Mouse (Mus musculus): ENCODE results near the gene Rrp8. TPM values are rescaled to one million over a fixed set of nuclear protein-coding genes. Genes with fewer than 3 reads are reported as not detected.

Rrp8 gene
- polyA plus RNA-seq, 2 experiments: 7.0 to 9.2 TPM

GRCm38 (mm10) chr7:105762517-105763270 lies 25.5 kb upstream of the Rrp8 start:
- no peak for DNase-seq (ENCODE audit: low read depth in 3 of 3, low spot score in 3 of 3)
- Histone ChIP-seq H3K9me3 (ENCODE audit: control insufficient read depth, low read length) (no peaks in the 10 kb centered on the region), H3K4me2 (ENCODE audit: low read depth) (peak overlapping the region; percentile 48), H3K4me3 (ENCODE audit: insufficient read depth in 1 of 2, low read depth in 2 of 2, low read length in 2 of 2) (peak overlapping the region in 1 of 2 experiments; percentile 16; a peak in 2 of 4 replicates), H3K9ac (replicated peaks) (no peak overlapping the region), H3K27ac (no peak overlapping the region), H3K4me1 (replicated peaks; ENCODE audit: control insufficient read depth in 2 of 2, insufficient read depth in 2 of 2, low read length in 1 of 2) (peaks cover 0 to 3% of the 10 kb centered on the region in 2 experiments; a peak in 1 of 4 replicates), H3K27me3 (ENCODE audit: control insufficient read depth, insufficient read depth, low read length) (peaks cover 11% of the 10 kb centered on the region), H3K36me3 (replicated peaks; ENCODE audit: control insufficient read depth, insufficient read depth, low read depth) (no peaks in the 10 kb centered on the region)
- no peak for TF ChIP-seq EP300 (IDR thresholded peaks at IDR 0.05; ENCODE audit: low read depth)
- no peak for TF ChIP-seq CTCF (IDR thresholded peaks at IDR 0.05; ENCODE audit: low read depth)
- WGBS (ENCODE audit: insufficient replicate concordance): 12% methylated on average over 55 of the region's 55 CpGs
- no peak for ATAC-seq (ENCODE audit: insufficient read depth)

- H3K27me3 ChIP-seq (ENCODE audit: control insufficient read depth, insufficient read depth, low read length): peaks cover 11% of the 10 kb centered on the region
- TF ChIP-seq CTCF (IDR thresholded peaks at IDR 0.05; ENCODE audit: low read depth): no peak
- TF ChIP-seq EP300 (IDR thresholded peaks at IDR 0.05; ENCODE audit: low read depth): no peak
- no peak overlapping the region for H3K9ac ChIP-seq (replicated peaks)
- no peaks in the 10 kb centered on the region for H3K4me1 ChIP-seq (replicated peaks; ENCODE audit: control insufficient read depth in 2 of 2, insufficient read depth in 2 of 2, low read length in 1 of 2)
- 7% methylated on average over 51 of the region's 51 CpGs for WGBS (ENCODE audit: insufficient replicate concordance)
- ATAC-seq (ENCODE audit: insufficient read depth) (peak; percentile 31; the same call in 1 of the 2 replicates), DNase-seq (ENCODE audit: low read depth in 3 of 3, low spot score in 3 of 3) (no peak)
- H3K9me3 ChIP-seq (ENCODE audit: control insufficient read depth, low read length): no peaks in the 10 kb centered on the region
- peak overlapping the region; percentile 48 for H3K4me2 ChIP-seq (ENCODE audit: low read depth)
- peak overlapping the region in 1 of 2 experiments; percentile 16; a peak in 2 of 4 replicates for H3K4me3 ChIP-seq (ENCODE audit: insufficient read depth in 1 of 2, low read depth in 2 of 2, low read length in 2 of 2)
- H3K27ac ChIP-seq: no peak overlapping the region
- no peaks in the 10 kb centered on the region for H3K36me3 ChIP-seq (replicated peaks; ENCODE audit: control insufficient read depth, insufficient read depth, low read depth)
Observed at GRCm38 (mm10) chr7:105761813-105762484, 24.8 kb upstream of the Rrp8 start.

GRCm38 (mm10) chr7:105753281-105753680 lies 16.1 kb upstream of the Rrp8 start:
- Histone ChIP-seq H3K4me2 (ENCODE audit: low read depth) (no peak overlapping the region), H3K27ac (no peak overlapping the region), H3K9ac (replicated peaks) (no peak overlapping the region), H3K36me3 (replicated peaks; ENCODE audit: control insufficient read depth, insufficient read depth, low read depth) (no peaks in the 10 kb centered on the region), H3K27me3 (ENCODE audit: control insufficient read depth, insufficient read depth, low read length) (no peaks in the 10 kb centered on the region), H3K4me1 (replicated peaks; ENCODE audit: control insufficient read depth in 2 of 2, insufficient read depth in 2 of 2, low read length in 1 of 2) (peaks cover 6 to 7% of the 10 kb centered on the region in 2 experiments), H3K9me3 (ENCODE audit: control insufficient read depth, low read length) (no peaks in the 10 kb centered on the region), H3K4me3 (ENCODE audit: insufficient read depth in 1 of 2, low read depth in 2 of 2, low read length in 2 of 2) (no peak overlapping the region)
- DNase-seq (ENCODE audit: low read depth in 3 of 3, low spot score in 3 of 3): no peak
- ATAC-seq (ENCODE audit: insufficient read depth): no peak
- WGBS (ENCODE audit: insufficient replicate concordance): 73% methylated on average over 10 of the region's 10 CpGs
- TF ChIP-seq CTCF (IDR thresholded peaks at IDR 0.05; ENCODE audit: low read depth) (no peak), EP300 (IDR thresholded peaks at IDR 0.05; ENCODE audit: low read depth) (no peak)

GRCm38 (mm10) chr7:105752716-105753115 lies 15.5 kb upstream of the Rrp8 start:
- Histone ChIP-seq H3K4me1 (replicated peaks; ENCODE audit: control insufficient read depth in 2 of 2, insufficient read depth in 2 of 2, low read length in 1 of 2) (peaks cover 6 to 7% of the 10 kb centered on the region in 2 experiments), H3K4me3 (ENCODE audit: insufficient read depth in 1 of 2, low read depth in 2 of 2, low read length in 2 of 2) (no peak overlapping the region), H3K9me3 (ENCODE audit: control insufficient read depth, low read length) (no peaks in the 10 kb centered on the region), H3K27me3 (ENCODE audit: control insufficient read depth, insufficient read depth, low read length) (no peaks in the 10 kb centered on the region), H3K36me3 (replicated peaks; ENCODE audit: control insufficient read depth, insufficient read depth, low read depth) (no peaks in the 10 kb centered on the region; the same call in 1 of the 2 replicates), H3K27ac (no peak overlapping the region), H3K9ac (replicated peaks) (no peak overlapping the region), H3K4me2 (ENCODE audit: low read depth) (no peak overlapping the region)
- TF ChIP-seq EP300 (IDR thresholded peaks at IDR 0.05; ENCODE audit: low read depth): no peak
- TF ChIP-seq CTCF (IDR thresholded peaks at IDR 0.05; ENCODE audit: low read depth): no peak
- WGBS (ENCODE audit: insufficient replicate concordance): 65% methylated on average over 2 of the region's 2 CpGs
- no peak for DNase-seq (ENCODE audit: low read depth in 3 of 3, low spot score in 3 of 3)
- no peak for ATAC-seq (ENCODE audit: insufficient read depth)
